Comparison of ENCODE assay signal across 8 mouse cellular contexts in genomic region chr4:88438326-88438989, GRCm38 (mm10). TPM values are rescaled to one million over a fixed set of nuclear protein-coding genes. Genes with fewer than 3 reads are reported as not detected.
A peak's percentile ranks its signal among the peaks of the same experiment; 100 is the strongest.
DNase-seq lines count a peak whose midpoint lies in the region; ATAC-seq and TF ChIP-seq lines count a peak whose summit lies in the region.

Gene Hacd4, minus strand, starts transcription at chr4:88438928.

- H3K9me3 ChIP-seq in hindbrain, embryonic 12.5 days (replicated peaks), result no peaks in the 10 kb centered on the region
- H3K9me3 ChIP-seq in limb, embryonic 15.5 days, result no peaks in the 10 kb centered on the region
- H3K9me3 ChIP-seq in midbrain, embryonic 14.5 days (ENCODE audit: control insufficient read depth, low read length), result no peaks in the 10 kb centered on the region
- no peaks in the 10 kb centered on the region for H3K9me3 ChIP-seq in stomach, postnatal 0 days (ENCODE audit: control insufficient read depth, low read length)

- TF ChIP-seq EP300 in stomach, postnatal 0 days (optimal IDR thresholded peaks at IDR 0.05), result no peak

- TF ChIP-seq CTCF in cerebellum, adult 2 months (IDR thresholded peaks at IDR 0.05; ENCODE audit: borderline replicate concordance, insufficient read depth, low read depth, low read length), result no peak
- TF ChIP-seq CTCF in stomach, postnatal 0 days (IDR thresholded peaks at IDR 0.05; ENCODE audit: low read depth), result no peak

- peak; percentile 7 for DNase-seq in cerebellum, adult 11-12 months
- no peak for DNase-seq in cerebellum, adult 8-10 months
- peak; percentile 21 to 27 for DNase-seq in cerebellum, adult 2 months
- peak; percentile 45 for DNase-seq in gastrocnemius, adult 18-20 months (ENCODE audit: low spot score)
- DNase-seq in midbrain, embryonic 14.5 days, result peak; percentile 54
- DNase-seq in stomach, postnatal 0 days (ENCODE audit: low spot score), result peak; percentile 75

- peak within 1 kb of the TSS; percentile 71 for H3K4me2 ChIP-seq in hindbrain, embryonic 12.5 days (replicated peaks)
- peak within 1 kb of the TSS; percentile 70 for H3K4me2 ChIP-seq in limb, embryonic 15.5 days
- H3K4me2 ChIP-seq in midbrain, embryonic 14.5 days (ENCODE audit: low read length), result peak within 1 kb of the TSS; percentile 65
- H3K4me2 ChIP-seq in stomach, postnatal 0 days (replicated peaks; ENCODE audit: low read depth), result peak within 1 kb of the TSS; percentile 68

- no peaks in the 10 kb centered on the region for H3K27me3 ChIP-seq in cerebellum, adult 2 months (ENCODE audit: control insufficient read depth, insufficient read depth, low read length)
- no peaks in the 10 kb centered on the region for H3K27me3 ChIP-seq in hindbrain, embryonic 12.5 days
- no peaks in the 10 kb centered on the region; the same call in 1 of the 2 replicates for H3K27me3 ChIP-seq in limb, embryonic 15.5 days
- no peaks in the 10 kb centered on the region for H3K27me3 ChIP-seq in midbrain, embryonic 14.5 days (ENCODE audit: control insufficient read depth, insufficient read depth, low read length)
- H3K27me3 ChIP-seq in stomach, postnatal 0 days (ENCODE audit: control insufficient read depth, insufficient read depth, low read length), result no peaks in the 10 kb centered on the region

- TF ChIP-seq POLR2A in cerebellum, adult 2 months (IDR thresholded peaks at IDR 0.05; ENCODE audit: borderline replicate concordance, insufficient read depth, low read length), result no peak

- no peaks in the 10 kb centered on the region for H3K4me1 ChIP-seq in cerebellum, adult 2 months (ENCODE audit: control insufficient read depth, insufficient read depth, low read length)
- H3K4me1 ChIP-seq in hindbrain, embryonic 12.5 days, result peaks cover 9% of the 10 kb centered on the region
- H3K4me1 ChIP-seq in limb, embryonic 15.5 days, result peaks cover 14% of the 10 kb centered on the region
- H3K4me1 ChIP-seq in midbrain, embryonic 14.5 days (ENCODE audit: control insufficient read depth, insufficient read depth, low read length), result 0 out of 2 replicates have a peak, but pooled peaks cover 5% of the 10 kb centered on the region
- peaks cover 8% of the 10 kb centered on the region; the same call in 1 of the 2 replicates for H3K4me1 ChIP-seq in stomach, postnatal 0 days (replicated peaks; ENCODE audit: control insufficient read depth, insufficient read depth)

- H3K36me3 ChIP-seq in hindbrain, embryonic 12.5 days, result no peaks in the 10 kb centered on the region
- no peaks in the 10 kb centered on the region for H3K36me3 ChIP-seq in limb, embryonic 15.5 days
- H3K36me3 ChIP-seq in midbrain, embryonic 14.5 days (ENCODE audit: control insufficient read depth, insufficient read depth, low read length), result no peaks in the 10 kb centered on the region
- no peaks in the 10 kb centered on the region for H3K36me3 ChIP-seq in stomach, postnatal 0 days (ENCODE audit: control insufficient read depth, insufficient read depth, low read length)

- peak within 1 kb of the TSS; percentile 25 for H3K4me3 ChIP-seq in cerebellum, adult 2 months (replicated peaks; ENCODE audit: insufficient read depth, low read depth, low read length)
- H3K4me3 ChIP-seq in hindbrain, embryonic 12.5 days, result peak within 1 kb of the TSS; percentile 40
- H3K4me3 ChIP-seq in limb, embryonic 15.5 days, result peak within 1 kb of the TSS; percentile 44
- peak within 1 kb of the TSS; percentile 31 for H3K4me3 ChIP-seq in midbrain, embryonic 14.5 days (replicated peaks; ENCODE audit: low read depth, low read length)
- H3K4me3 ChIP-seq in stomach, postnatal 0 days (ENCODE audit: low read depth, low read length), result peak within 1 kb of the TSS; percentile 43

- WGBS in cerebellum, adult 2 months, result 4% methylated on average over 14 of the region's 14 CpGs
- WGBS in hindbrain, embryonic 12.5 days, result 7% methylated on average over 14 of the region's 14 CpGs
- WGBS in limb, embryonic 15.5 days, result 6% methylated on average over 14 of the region's 14 CpGs
- WGBS in midbrain, embryonic 14.5 days, result 7% methylated on average over 14 of the region's 14 CpGs
- 3% methylated on average over 14 of the region's 14 CpGs for WGBS in stomach, postnatal 0 days

- H3K27ac ChIP-seq in cerebellum, adult 2 months (ENCODE audit: insufficient read depth, low read length), result no peak within 1 kb of the TSS
- peak within 1 kb of the TSS; percentile 40; the same call in 1 of the 2 replicates for H3K27ac ChIP-seq in hindbrain, embryonic 12.5 days
- H3K27ac ChIP-seq in limb, embryonic 15.5 days, result no peak within 1 kb of the TSS
- H3K27ac ChIP-seq in midbrain, embryonic 14.5 days (replicated peaks; ENCODE audit: low read depth, low read length), result no peak within 1 kb of the TSS
- H3K27ac ChIP-seq in stomach, postnatal 0 days (replicated peaks), result 0 out of 2 replicates have a peak within 1 kb of the TSS, but pooled peaks have one; percentile 36

- H3K9ac ChIP-seq in hindbrain, embryonic 12.5 days, result peak within 1 kb of the TSS; percentile 59
- H3K9ac ChIP-seq in limb, embryonic 15.5 days, result peak within 1 kb of the TSS; percentile 40; the same call in 1 of the 2 replicates
- peak within 1 kb of the TSS; percentile 52 for H3K9ac ChIP-seq in midbrain, embryonic 14.5 days (replicated peaks; ENCODE audit: low read length)
- peak within 1 kb of the TSS; percentile 63 for H3K9ac ChIP-seq in stomach, postnatal 0 days (ENCODE audit: low read length)

- peak; percentile 77; the same call in 1 of the 2 replicates for ATAC-seq in hindbrain, embryonic 12.5 days (ENCODE audit: low FRiP score)
- peak; percentile 61; the same call in 1 of the 2 replicates for ATAC-seq in limb, embryonic 15.5 days (ENCODE audit: insufficient number of reproducible peaks, low FRiP score, low TSS enrichment, low read depth)
- peak; percentile 62 for ATAC-seq in midbrain, embryonic 14.5 days (ENCODE audit: low FRiP score, low TSS enrichment)
- peak; percentile 87 for ATAC-seq in stomach, postnatal 0 days (ENCODE audit: low FRiP score, low TSS enrichment)

RNA-seq across cellular contexts. Expression of gene Hacd4, which starts in this region (rescaled TPM):
- 0.54 and 0.76 TPM in 2 replicates for polyA plus RNA-seq in cerebellum, adult 2 months (2012; rRNA removed)
- under 1 TPM; 0.84 to 0.93 TPM for total RNA-seq in gastrocnemius, adult 18-20 months (2021)
- polyA plus RNA-seq in hindbrain, embryonic 12.5 days (2016; fragmentation: Nextera tagmentation; extraction: Ambion mirVana), result 3.9 TPM in 2 replicates
- 9.1 TPM in 2 replicates for polyA plus RNA-seq in limb, embryonic 15.5 days (2015; fragmentation: Nextera tagmentation; extraction: Ambion mirVana)
- polyA plus RNA-seq in midbrain, embryonic 14.5 days (2014; fragmentation: Nextera tagmentation; extraction: Ambion mirVana), result 2.4 and 3.8 TPM in 2 replicates
- polyA plus RNA-seq in stomach, postnatal 0 days (2015; fragmentation: Nextera tagmentation; extraction: Ambion mirVana), result 8.5 and 9.2 TPM in 2 replicates

Comparison
In these comparisons a context has a peak if more than half of its experiments do, and no peak if none do; other contexts are left out.
1. Peak in DNase-seq and H3K4me3 ChIP-seq in cerebellum, adult 2 months; RNA of the gene not detected or under 1 TPM.
2. Peak in DNase-seq in gastrocnemius, adult 18-20 months; RNA of the gene not detected or under 1 TPM.
3. H3K27ac ChIP-seq: peak in hindbrain, embryonic 12.5 days (single experiment) and stomach, postnatal 0 days (single experiment); none in cerebellum, adult 2 months (single experiment), limb, embryonic 15.5 days (single experiment) and midbrain, embryonic 14.5 days (single experiment).
4. Peak in every context shown above with its lines, with median percentiles within 50 percentile points of each other: H3K4me3 ChIP-seq, ATAC-seq, H3K4me2 ChIP-seq and H3K9ac ChIP-seq.